Mouse (Mus musculus): ENCODE data around the gene H2afy.

The H2afy gene

DNA sequence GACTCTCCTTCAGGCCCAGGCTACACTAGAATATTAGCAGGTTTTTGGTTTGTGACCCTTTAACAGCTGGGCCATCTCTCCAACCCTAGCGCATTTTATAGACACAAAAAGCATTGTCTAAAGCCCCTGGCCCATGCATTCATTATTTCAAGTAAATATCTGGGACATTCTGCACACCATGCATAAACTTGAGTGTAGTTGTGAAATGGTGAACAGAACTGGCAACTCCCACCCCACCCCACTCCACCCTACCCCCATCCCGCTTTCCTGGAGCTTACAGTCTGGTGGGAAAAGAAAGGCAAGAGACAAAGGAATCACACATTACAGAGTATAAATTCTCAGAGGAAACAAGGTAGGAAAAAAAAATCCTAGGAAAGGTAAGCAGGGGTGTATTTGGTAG, at the start of gene H2afy:
TSS of gene H2afy (minus strand) at position 162 of the 400 bp plus-strand sequence.
- in situ Hi-C loops (cut with MseI, MboI), result no loop called here

DNA sequence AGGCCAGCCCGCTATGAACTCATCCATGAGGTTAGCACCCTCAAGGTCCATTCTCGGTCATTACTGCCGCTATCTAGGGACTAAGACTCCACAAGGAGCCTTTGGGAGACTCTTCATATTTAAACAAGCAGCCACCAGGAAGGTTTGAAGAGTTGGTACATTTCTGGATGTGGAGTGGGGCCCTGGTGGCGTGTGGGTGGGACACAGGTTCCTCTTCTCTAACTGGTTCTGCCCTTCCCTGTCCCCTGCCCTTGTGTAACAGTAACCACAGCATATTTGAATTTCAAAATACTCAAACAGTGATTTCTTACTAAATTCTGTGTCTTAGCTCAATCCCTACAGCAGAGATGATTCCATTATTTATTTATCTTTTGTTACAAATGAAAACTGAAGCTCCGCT, 47.5 kb upstream of the H2afy start:
- in situ Hi-C loops (cut with MseI, MboI), result no loop called here

DNA sequence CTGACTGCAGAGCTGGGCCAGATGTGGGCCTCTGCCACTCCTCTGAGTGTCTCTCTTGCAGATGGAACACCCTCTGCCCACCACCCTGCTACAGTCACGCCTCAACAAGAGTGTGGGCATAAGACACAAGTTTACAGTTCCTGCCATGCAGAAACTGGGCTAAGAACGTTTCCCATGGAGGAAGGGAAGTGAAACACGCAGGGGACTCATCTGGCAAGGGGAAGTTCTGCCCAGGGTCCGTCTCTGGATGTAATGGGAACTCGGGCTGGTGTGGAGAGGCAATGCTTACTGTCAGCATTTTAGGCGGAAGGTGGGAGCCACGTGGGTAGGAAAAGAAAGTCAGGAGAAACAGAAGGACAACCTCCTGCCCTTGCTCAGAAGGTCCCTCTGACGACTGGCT, 45.3 kb upstream of the H2afy start:
- in situ Hi-C loops (cut with MseI, MboI), result no loop called here

GRCm38 (mm10) chr13:56178416-56179035, 42.4 kb upstream of the H2afy start, which contains the start of gene Tifab:
Gene Tifab (minus strand): TSS chr13:56178885.
- in situ Hi-C loops (cut with MseI, MboI), result no loop called here

DNA sequence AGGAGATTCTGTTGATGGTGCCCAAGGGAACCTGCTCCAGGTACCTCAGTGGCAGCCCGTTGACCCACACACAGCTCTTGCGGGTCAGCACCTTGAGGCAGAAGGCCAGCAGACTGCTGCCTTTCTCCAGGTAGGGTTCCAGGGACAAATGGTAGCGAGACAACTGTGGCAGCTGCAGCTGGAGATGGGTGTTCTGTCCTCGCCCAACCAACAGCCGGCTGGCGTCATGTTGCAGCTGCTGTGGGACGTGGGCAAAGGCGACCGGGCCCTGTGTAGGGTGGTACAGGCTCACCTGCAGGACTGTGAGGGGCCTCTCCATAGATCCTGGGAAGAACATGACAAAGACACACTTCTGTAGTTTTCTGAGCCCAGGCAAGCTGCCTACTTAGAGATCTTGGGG, 40.1 kb upstream of the H2afy start:
- in situ Hi-C loops (cut with MseI, MboI), result no loop called here

GRCm38 (mm10) chr13:56175848-56176247, 39.7 kb upstream of the H2afy start:
- in situ Hi-C loops (cut with MseI, MboI), result no loop called here

DNA sequence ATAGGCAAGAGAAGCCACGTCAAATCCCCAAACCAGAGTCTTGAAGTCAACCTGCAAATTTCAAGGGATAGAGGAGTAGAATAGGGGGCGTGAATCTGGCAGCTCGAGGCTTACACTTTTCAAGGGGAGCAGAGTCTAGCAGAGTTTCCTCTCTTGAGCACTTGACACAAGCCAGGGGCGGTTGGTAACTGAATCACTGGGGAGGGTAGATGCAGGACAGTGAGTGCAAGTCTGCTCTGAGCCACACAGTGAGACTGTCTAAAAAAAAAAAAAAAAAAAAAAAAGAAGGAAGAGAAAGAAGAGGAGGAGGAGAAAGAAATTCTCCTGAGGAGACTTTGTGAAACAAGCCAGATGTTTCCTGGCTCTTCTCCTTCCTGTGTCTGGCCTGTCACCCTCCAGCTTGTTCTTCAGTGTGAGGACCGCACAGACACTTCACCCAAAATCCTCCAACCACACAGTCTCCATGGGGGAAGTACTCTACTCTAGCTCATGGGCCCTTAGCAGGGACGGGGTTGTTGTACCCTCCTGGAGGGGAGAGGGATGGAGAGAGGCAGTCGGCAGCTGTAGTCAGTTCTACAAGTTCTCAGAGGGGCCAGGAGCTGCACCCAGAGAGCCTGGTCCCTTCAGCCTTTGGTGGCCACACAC, 36.9 kb upstream of the H2afy start:
- in situ Hi-C loops (cut with MseI, MboI), result no loop called here

GRCm38 (mm10) chr13:56172106-56172505, 35.9 kb upstream of the H2afy start:
- in situ Hi-C loops (cut with MseI, MboI), result no loop called here

- in situ Hi-C loops (cut with MseI, MboI), result no loop called here
These were observed 32.2 kb upstream of the H2afy start for GRCm38 (mm10) chr13:56168403-56168781.

DNA sequence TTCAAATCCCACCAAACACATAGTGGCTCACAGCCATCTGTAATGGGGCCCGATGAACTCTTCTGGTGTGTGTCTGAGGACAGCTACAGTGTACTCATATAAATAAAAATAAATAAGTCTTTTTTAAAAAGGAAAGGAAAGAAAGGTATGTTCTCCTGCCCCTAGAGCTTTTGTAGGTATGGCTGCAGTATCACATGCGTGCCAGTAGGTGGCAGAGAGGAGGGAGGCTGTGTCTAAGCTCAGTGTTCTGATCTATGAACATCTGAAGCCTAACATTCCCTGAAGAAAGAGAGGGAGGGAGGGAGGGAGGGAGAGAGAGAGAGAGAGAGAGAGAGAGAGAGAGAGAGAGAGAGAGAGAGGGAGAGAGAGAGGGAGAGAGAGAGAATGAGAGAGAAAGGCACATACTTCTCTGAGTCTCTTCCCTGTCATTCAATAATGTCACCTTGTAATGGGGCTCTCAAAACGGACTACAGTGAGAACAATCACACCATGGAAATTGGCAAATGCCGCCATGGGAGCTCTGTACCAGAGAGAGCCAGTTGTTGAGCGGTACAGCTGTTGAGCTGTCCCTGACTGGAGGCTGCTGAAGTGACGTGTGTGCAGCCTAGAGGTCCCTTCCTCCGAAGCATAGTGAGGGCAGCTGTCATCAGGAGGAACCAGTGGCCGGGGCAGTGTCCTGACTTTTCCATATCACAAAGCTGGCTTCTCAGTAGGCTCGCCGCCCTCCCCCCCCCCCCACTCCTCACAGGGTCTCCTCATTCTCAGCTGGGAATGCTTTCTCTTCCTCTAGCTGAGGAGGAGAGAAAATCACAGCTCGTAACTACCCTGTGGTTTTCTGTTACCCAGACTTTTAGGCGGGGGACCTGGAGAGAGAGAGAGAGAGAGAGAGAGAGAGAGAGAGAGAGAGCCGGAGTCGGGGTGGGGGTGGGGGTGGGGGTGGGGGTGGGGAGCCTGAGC, 31.6 kb upstream of the H2afy start:
- in situ Hi-C loops (cut with MseI, MboI), result no loop called here

- in situ Hi-C loops (cut with MseI, MboI), result no loop called here
These were observed 29.4 kb upstream of the H2afy start for GRCm38 (mm10) chr13:56165561-56165960.

DNA sequence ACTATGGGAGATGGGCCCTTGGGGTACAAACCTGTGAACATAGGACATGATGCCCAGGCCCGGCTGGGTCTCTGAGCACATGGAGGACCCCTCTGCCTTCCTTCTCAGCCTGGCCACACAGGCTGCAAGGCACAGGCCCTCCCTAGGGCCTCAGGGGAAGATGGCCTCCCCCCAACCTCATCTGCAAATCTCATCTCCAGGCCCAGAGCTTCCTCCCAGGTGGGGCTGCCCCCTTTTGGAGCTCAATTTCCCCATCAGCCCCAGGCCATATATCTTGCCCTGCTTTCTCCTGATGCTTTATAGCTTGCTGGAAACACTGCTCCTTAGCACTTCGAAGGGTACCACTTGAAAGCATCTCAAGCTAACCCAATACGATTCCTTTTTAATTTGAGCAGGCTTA, 28.2 kb upstream of the H2afy start:
- in situ Hi-C loops (cut with MseI, MboI), result no loop called here

- in situ Hi-C loops (cut with MseI, MboI), result no loop called here
These were observed 27.6 kb upstream of the H2afy start for GRCm38 (mm10) chr13:56163751-56164150.

DNA sequence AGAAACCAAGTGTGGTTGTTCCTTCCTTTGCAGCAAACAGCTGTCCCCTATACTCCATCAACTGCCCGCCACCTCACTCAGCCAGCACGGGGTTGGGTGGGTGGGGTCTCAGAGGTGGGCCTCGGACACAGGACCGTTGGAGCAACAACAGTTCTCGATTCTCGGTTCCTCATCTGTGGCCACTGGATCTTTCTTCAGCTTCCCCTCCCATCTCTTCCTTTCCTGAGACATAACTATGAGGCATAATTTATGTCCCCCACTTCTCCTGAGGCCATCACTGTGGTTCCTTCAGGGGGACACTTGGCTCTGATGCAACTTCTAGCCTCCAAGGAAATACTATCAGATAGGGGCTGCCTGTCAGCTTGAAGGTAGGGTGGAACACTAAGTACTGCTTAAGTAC, 26.7 kb upstream of the H2afy start:
- in situ Hi-C loops (cut with MseI, MboI), result no loop called here

DNA sequence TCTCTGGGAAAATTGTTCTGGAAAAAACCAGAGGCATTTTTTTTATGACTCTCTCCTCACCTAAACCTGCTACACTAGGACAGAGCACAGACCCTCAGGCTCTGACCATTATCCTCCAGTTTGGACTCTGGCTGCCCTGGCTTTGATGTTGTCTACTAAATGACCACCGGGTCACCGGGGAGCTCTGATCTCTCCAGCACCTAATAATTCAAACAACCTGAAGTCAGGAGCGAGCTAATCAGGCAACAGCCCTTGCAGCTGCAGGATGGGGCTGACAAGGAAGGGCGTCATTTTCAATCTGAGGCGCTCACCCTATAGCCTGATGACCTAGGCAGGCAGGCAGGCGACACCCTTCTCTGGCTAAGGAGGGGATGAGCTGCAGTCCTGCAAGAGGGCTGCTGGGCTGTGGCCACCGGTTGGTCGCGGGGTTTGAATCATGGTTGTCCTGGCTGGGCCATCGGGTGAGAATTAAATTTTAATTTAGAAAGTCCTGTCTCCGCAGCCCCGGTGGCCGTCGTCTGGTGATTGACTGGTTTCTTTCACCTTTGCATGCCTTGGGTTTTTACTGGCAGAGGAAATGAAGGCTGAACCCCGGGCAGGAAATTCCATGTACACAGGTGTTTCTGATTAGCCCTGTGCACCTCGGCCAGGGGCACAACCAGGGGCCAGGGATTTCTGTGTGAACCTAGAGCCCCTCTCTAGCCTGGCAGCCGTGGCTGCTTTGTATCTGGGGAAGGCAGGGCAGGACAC, 23.6 kb upstream of the H2afy start:
- in situ Hi-C loops (cut with MseI, MboI), result no loop called here

GRCm38 (mm10) chr13:56159016-56159601, 22.9 kb upstream of the H2afy start:
- in situ Hi-C loops (cut with MseI, MboI), result no loop called here

DNA sequence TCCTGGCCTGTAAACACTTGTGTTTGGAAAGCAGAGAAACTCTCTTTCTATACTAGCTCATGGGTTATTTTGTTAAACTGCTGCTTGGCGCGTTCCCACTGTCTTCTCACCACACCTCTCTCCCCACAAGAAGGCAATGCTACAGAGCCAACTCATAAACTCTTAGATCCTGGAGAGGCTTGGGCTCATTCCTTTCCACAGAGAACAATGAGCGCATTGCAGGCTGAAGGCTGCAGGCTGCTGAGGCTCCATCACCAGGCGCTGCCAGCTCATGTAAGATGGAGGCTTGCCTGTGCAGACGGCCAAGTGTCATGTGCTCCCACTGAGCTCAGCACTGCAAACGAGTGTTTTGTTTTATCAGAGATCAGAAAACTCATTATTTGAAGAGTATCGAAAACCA, 19.5 kb upstream of the H2afy start:
- in situ Hi-C loops (cut with MseI, MboI), result no loop called here

- in situ Hi-C loops (cut with MseI, MboI), result no loop called here
These were observed 18.9 kb upstream of the H2afy start for GRCm38 (mm10) chr13:56155048-56155447.

DNA sequence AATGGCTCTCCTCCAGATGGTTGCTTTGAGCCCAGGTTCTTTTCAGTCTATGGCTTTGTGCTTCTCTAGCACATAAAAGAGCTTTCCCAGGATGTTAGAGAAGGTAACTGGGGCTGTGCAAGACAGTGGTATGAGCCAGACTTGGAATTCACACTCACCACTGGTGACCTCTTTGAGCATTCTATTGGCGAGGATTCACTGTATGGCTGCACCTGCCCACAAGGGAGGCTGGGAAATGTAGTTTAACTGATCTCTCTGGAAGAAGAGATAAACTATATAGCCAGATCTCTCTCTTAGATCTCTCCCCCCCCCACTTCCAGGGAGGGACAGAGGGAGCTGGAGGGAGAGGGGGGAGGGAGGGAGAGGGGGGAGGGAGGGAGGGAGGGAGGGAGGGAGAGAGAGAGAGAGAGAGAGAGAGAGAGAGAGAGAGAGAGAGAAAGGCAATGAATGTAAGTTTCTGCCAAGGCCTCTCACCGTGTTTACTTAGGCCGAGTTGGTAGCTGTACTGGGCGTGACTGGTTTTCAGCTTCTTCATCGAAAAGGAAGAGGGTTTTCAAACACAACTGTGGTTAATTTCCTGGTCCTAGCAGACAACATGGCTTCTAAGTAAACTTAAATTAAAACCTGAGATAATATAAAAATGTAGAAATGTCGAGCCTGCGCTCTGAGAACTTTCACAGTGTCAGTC, 16.8 kb upstream of the H2afy start:
- in situ Hi-C loops (cut with MseI, MboI), result no loop called here

DNA sequence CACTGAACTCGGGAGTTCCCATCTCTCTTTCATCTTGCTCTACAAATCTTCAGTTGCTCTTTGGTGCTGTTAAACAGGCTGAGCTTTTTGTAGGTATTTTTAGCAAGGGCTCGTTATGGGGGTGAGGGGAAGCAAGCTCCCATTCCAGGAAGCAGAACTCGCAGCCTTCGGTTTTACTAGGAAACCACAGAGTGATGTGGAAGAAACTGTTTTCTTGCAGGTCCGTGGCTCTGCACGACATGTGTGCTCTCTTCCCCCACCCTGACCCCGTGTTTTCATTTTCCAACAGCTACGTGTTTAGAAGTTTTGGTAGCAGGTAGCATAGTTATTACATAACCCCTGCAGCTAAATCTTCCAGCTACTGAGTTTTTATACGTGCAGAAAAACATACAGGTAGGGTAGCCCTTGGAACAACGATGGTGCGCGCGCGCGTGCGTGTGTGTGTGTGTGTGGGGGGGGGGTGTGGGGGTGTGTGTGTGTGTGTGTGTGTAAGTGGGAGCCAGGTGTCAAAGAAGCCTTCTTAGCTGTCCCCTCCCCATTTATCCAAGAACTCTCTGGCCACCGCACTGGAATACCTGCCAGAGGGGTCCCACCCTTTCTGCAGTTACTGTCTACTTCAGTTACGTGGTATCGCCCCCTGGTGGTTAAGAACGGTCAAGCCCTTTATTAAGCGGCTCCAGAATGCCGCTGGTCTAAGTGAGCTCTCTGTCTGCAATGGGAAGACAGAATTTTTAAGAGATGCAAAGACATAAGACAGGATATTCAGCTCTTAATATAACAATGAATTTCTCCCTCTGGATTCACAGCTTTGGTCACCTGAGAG, 15.5 kb upstream of the H2afy start:
- in situ Hi-C loops (cut with MseI, MboI), result no loop called here
